Comparison of ENCODE assay signal across 8 mouse cellular contexts in the genomic region with DNA sequence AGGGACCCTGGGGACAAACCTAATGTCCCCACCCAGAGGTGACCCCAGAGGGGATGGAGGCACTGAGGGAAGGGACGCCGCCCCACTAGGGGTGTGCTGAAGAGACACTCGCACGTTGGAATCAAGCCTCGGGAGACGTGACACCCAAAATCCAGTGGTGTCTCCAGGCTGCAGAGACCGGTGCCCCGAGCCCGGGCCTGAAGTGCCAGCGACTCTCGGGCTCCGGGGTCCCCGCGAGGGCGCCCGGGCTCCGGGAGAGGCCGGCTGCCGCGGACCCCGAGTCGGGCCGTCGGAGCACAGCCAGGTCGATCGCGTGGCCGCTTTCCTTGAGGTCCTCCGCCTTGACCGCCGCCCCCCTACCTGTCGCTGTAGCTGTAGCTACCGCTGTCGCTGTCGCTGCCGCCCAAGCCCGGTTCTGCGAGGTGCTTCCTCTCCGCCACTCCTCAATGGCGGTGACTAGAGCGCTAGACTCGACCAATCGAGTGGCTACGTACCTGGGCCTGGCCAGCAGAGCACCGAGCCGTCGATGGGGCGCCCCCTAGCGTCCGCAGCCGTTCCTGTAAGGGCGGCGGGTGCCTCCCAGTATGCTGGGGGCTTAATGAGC. TPM values are rescaled to one million over a fixed set of nuclear protein-coding genes. Genes with fewer than 3 reads are reported as not detected.
A peak's percentile ranks its signal among the peaks of the same experiment; 100 is the strongest.
DNase-seq lines count a peak whose midpoint lies in the region; ATAC-seq and TF ChIP-seq lines count a peak whose summit lies in the region.

A gene (minus strand): TSS at position 447 of the 604 bp plus-strand sequence.

- ATAC-seq in cerebellum, adult (ENCODE audit: insufficient number of reproducible peaks, low FRiP score, low TSS enrichment) = peak; percentile 97
- peak; percentile 95 for ATAC-seq in forebrain, embryonic 14.5 days
- peak; percentile 89 for ATAC-seq in liver, embryonic 16.5 days (ENCODE audit: low read depth)
- ATAC-seq in neural tube, embryonic 12.5 days (ENCODE audit: low FRiP score, low read depth) = peak; percentile 93
- ATAC-seq in stomach, postnatal 0 days (ENCODE audit: low FRiP score, low TSS enrichment) = peak; percentile 92

- no peak for TF ChIP-seq EP300 in stomach, postnatal 0 days (optimal IDR thresholded peaks at IDR 0.05)

- peak; percentile 98 for TF ChIP-seq CTCF in stomach, postnatal 0 days (IDR thresholded peaks at IDR 0.05; ENCODE audit: low read depth)

- DNase-seq in ES-CJ7 (ENCODE audit: low read depth, low spot score) = peak; percentile 94
- DNase-seq in forebrain, embryonic 14.5 days (ENCODE audit: low spot score) = peak; percentile 97
- DNase-seq in heart, postnatal 10 days = peak; percentile 93 to 94
- peak; percentile 96 for DNase-seq in kidney, postnatal 4 days
- DNase-seq in stomach, postnatal 0 days (ENCODE audit: low spot score) = peak; percentile 92

- WGBS in forebrain, embryonic 14.5 days = under 1% methylated on average over 45 of the region's 53 CpGs
- WGBS in liver, embryonic 16.5 days (ENCODE audit: insufficient replicate concordance) = under 1% methylated on average over 50 of the region's 53 CpGs
- whole genome bisulfite sequencing in neural tube, embryonic 12.5 days = under 1% methylated on average over 53 of the region's 53 CpGs
- WGBS in stomach, postnatal 0 days = 0% methylated on average over 53 of the region's 53 CpGs

- peak within 1 kb of the TSS; percentile 84 for H3K4me2 ChIP-seq in forebrain, embryonic 14.5 days (ENCODE audit: low read length)
- H3K4me2 ChIP-seq in liver, embryonic 16.5 days (ENCODE audit: low read depth, low read length) = peak within 1 kb of the TSS; percentile 83
- H3K4me2 ChIP-seq in neural tube, embryonic 12.5 days (replicated peaks) = peak within 1 kb of the TSS; percentile 94
- H3K4me2 ChIP-seq in stomach, postnatal 0 days (replicated peaks; ENCODE audit: low read depth) = peak within 1 kb of the TSS; percentile 87

- H3K9me3 ChIP-seq in forebrain, embryonic 14.5 days (replicated peaks; ENCODE audit: control insufficient read depth, low read length) = no peaks in the 10 kb centered on the region
- H3K9me3 ChIP-seq in liver, embryonic 16.5 days (replicated peaks; ENCODE audit: control insufficient read depth, low read length) = no peaks in the 10 kb centered on the region
- H3K9me3 ChIP-seq in neural tube, embryonic 12.5 days = no peaks in the 10 kb centered on the region
- H3K9me3 ChIP-seq in stomach, postnatal 0 days (ENCODE audit: control insufficient read depth, low read length) = no peaks in the 10 kb centered on the region

- peaks cover 8% of the 10 kb centered on the region; the same call in 1 of the 2 replicates for H3K36me3 ChIP-seq in forebrain, embryonic 14.5 days (ENCODE audit: control insufficient read depth, insufficient read depth, low read length)
- H3K36me3 ChIP-seq in liver, embryonic 16.5 days (ENCODE audit: control insufficient read depth, insufficient read depth) = no peaks in the 10 kb centered on the region; the same call in 1 of the 2 replicates
- H3K36me3 ChIP-seq in neural tube, embryonic 12.5 days = peaks cover 7% of the 10 kb centered on the region; the same call in 1 of the 2 replicates
- H3K36me3 ChIP-seq in stomach, postnatal 0 days (ENCODE audit: control insufficient read depth, insufficient read depth, low read length) = peaks cover 1% of the 10 kb centered on the region; the same call in 1 of the 2 replicates

- intact Hi-C loops in heart, postnatal 10 days (cut with DNase I) = loop anchor here (5.0 kb wide), 3 partner anchors 37 to 302 kb away; a partner anchor contains a TSS

- H3K4me1 ChIP-seq in forebrain, embryonic 14.5 days (ENCODE audit: control insufficient read depth, insufficient read depth, low read length) = peaks cover 7% of the 10 kb centered on the region; the same call in 1 of the 2 replicates
- H3K4me1 ChIP-seq in liver, embryonic 16.5 days (ENCODE audit: control insufficient read depth, low read depth, low read length) = peaks cover 47% of the 10 kb centered on the region
- H3K4me1 ChIP-seq in neural tube, embryonic 12.5 days = peaks cover 10% of the 10 kb centered on the region
- H3K4me1 ChIP-seq in stomach, postnatal 0 days (replicated peaks; ENCODE audit: control insufficient read depth, insufficient read depth) = 0 out of 2 replicates have a peak, but pooled peaks cover 5% of the 10 kb centered on the region

- H3K4me3 ChIP-seq in forebrain, embryonic 14.5 days (ENCODE audit: low read depth, low read length) = peak within 1 kb of the TSS; percentile 88
- peak within 1 kb of the TSS; percentile 99 for H3K4me3 ChIP-seq in liver, embryonic 16.5 days (ENCODE audit: low read depth, low read length)
- H3K4me3 ChIP-seq in neural tube, embryonic 12.5 days = peak within 1 kb of the TSS; percentile 92
- H3K4me3 ChIP-seq in stomach, postnatal 0 days (ENCODE audit: low read depth, low read length) = peak within 1 kb of the TSS; percentile 100

- H3K9ac ChIP-seq in forebrain, embryonic 14.5 days (ENCODE audit: low read length) = peak within 1 kb of the TSS; percentile 88
- peak within 1 kb of the TSS; percentile 99 for H3K9ac ChIP-seq in liver, embryonic 16.5 days (ENCODE audit: low read depth, low read length)
- H3K9ac ChIP-seq in neural tube, embryonic 12.5 days = peak within 1 kb of the TSS; percentile 87
- H3K9ac ChIP-seq in stomach, postnatal 0 days (ENCODE audit: low read length) = peak within 1 kb of the TSS; percentile 95

- H3K27ac ChIP-seq in forebrain, embryonic 14.5 days (ENCODE audit: low read depth, low read length) = peak within 1 kb of the TSS; percentile 33; the same call in 1 of the 2 replicates
- H3K27ac ChIP-seq in liver, embryonic 16.5 days (ENCODE audit: low read length) = peak within 1 kb of the TSS; percentile 82
- H3K27ac ChIP-seq in neural tube, embryonic 12.5 days = no peak within 1 kb of the TSS
- H3K27ac ChIP-seq in stomach, postnatal 0 days (replicated peaks) = peak within 1 kb of the TSS; percentile 89

- H3K27me3 ChIP-seq in forebrain, embryonic 14.5 days (replicated peaks; ENCODE audit: control insufficient read depth, insufficient read depth, low read length) = no peaks in the 10 kb centered on the region
- no peaks in the 10 kb centered on the region for H3K27me3 ChIP-seq in liver, embryonic 16.5 days (ENCODE audit: control insufficient read depth, insufficient read depth, low read depth, low read length)
- no peaks in the 10 kb centered on the region for H3K27me3 ChIP-seq in neural tube, embryonic 12.5 days (replicated peaks)
- no peaks in the 10 kb centered on the region for H3K27me3 ChIP-seq in stomach, postnatal 0 days (ENCODE audit: control insufficient read depth, insufficient read depth, low read length)

RNA-seq across cellular contexts. Expression of the gene that starts here (rescaled TPM):
- polyA plus RNA-seq in forebrain, embryonic 14.5 days (2014; fragmentation: Nextera tagmentation; extraction: Ambion mirVana) = 9.0 and 11.6 TPM in 2 replicates
- 10 to 100 TPM; 75.8 to 82.6 TPM for total RNA-seq in heart, postnatal 10 days (2021)
- 2.9 and 3.7 TPM in 2 replicates for polyA plus RNA-seq in liver, embryonic 16.5 days (2015; fragmentation: Nextera tagmentation; extraction: Ambion mirVana)
- polyA plus RNA-seq in neural tube, embryonic 12.5 days (2016; fragmentation: Nextera tagmentation; extraction: Ambion mirVana) = 9.3 and 13.4 TPM in 2 replicates
- polyA plus RNA-seq in stomach, postnatal 0 days (2015; fragmentation: Nextera tagmentation; extraction: Ambion mirVana) = 7.2 and 8.1 TPM in 2 replicates
